Mouse (Mus musculus): Measurements from ENCODE around the gene Acot12. TPM values are rescaled to one million over a fixed set of nuclear protein-coding genes. Genes with fewer than 3 reads are reported as not detected.

Gene Acot12
- total and polyA plus RNA-seq, 2 experiments from 2014 or later = 0.35 to 0.44 TPM

DNA sequence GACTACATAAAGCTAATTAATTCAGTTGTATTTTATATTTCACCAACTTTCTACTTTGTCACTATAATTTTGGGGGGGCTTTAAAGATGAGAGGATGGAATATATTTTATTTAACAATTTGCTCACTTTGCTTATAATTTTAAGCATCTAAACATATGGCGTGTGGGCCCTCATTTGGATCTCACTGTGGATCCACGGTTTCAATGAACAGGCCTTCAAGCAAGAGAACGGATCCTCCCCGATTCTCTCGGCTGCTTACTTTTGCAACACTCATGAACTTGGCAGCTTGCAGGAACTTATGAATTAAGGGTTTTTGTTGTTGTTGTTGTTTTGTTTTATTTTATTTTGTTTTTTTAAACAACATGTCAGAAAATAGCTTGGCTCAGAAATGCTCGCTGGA, 21.8 kb upstream of the Acot12 start:
- no peaks in the 10 kb centered on the region for H3K4me1 ChIP-seq (ENCODE audit: insufficient read depth, low read length)
- no peak overlapping the region for H3K27ac ChIP-seq (ENCODE audit: low read depth, low read length)
- H3K9ac ChIP-seq (replicated peaks; ENCODE audit: low read length, poor library complexity, severe bottlenecking) = no peak overlapping the region
- H3K27me3 ChIP-seq (ENCODE audit: insufficient read depth, low read length) = no peaks in the 10 kb centered on the region
- no peak overlapping the region for H3K4me3 ChIP-seq (ENCODE audit: low read depth, low read length)
- H3K4me2 ChIP-seq (ENCODE audit: low read depth, low read length, poor library complexity, severe bottlenecking) = no peak overlapping the region
- no peak for TF ChIP-seq CTCF (IDR thresholded peaks at IDR 0.05)
- no peaks in the 10 kb centered on the region for H3K9me3 ChIP-seq (ENCODE audit: low read length)
- peaks cover under 1% of the 10 kb centered on the region; the same call in 1 of the 2 replicates for H3K36me3 ChIP-seq (ENCODE audit: insufficient read depth, low read length)
- 94% methylated on average over 6 of the region's 6 CpGs for WGBS
- ATAC-seq (ENCODE audit: low FRiP score) (no peak), DNase-seq (ENCODE audit: low spot score) (no peak)

DNA sequence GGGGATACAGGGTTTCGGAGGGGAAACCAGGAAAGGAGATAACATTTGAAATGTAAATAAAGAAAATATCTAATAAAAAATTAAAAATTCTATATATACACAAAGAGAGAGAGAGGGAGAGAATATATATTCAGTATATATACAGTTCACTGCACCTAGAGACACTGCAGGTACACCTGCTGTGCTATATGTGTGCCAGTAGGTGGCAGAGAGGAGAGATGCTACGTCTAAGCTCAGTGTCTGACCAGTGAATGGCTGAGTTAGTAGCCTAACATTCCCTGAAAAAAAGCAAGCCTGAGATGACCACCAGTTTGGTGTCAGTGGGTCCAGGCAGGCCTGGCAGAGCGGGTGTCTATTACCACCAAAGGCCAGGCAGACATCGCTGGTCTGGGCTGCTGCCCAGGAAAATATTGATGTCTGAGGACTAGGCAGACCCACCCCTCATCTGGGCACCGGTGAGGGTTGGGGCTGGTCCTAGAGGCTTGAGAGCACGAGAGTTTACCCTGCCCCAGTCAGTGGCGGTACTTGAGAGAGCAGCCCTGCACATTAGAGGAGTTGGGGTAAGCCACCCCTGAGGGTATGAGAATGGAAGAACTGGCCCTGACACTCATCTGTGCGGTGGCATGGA, 18.1 kb upstream of the Acot12 start:
- 0 out of 2 replicates have a peak, but pooled peaks have one; percentile 44 for ATAC-seq (ENCODE audit: low FRiP score)
- H3K9me3 ChIP-seq (ENCODE audit: low read length) = no peaks in the 10 kb centered on the region
- no peaks in the 10 kb centered on the region for H3K4me1 ChIP-seq (ENCODE audit: insufficient read depth, low read length)
- no peak overlapping the region for H3K4me2 ChIP-seq (ENCODE audit: low read depth, low read length, poor library complexity, severe bottlenecking)
- no peak for DNase-seq (ENCODE audit: low spot score)
- no peak overlapping the region for H3K9ac ChIP-seq (replicated peaks; ENCODE audit: low read length, poor library complexity, severe bottlenecking)
- no peaks in the 10 kb centered on the region for H3K27me3 ChIP-seq (ENCODE audit: insufficient read depth, low read length)
- no peaks in the 10 kb centered on the region for H3K36me3 ChIP-seq (ENCODE audit: insufficient read depth, low read length)
- no peak overlapping the region for H3K4me3 ChIP-seq (ENCODE audit: low read depth, low read length)
- 70% methylated on average over 8 of the region's 8 CpGs for WGBS
- H3K27ac ChIP-seq (ENCODE audit: low read depth, low read length) = no peak overlapping the region
- TF ChIP-seq CTCF (IDR thresholded peaks at IDR 0.05) = peak; percentile 53

DNA sequence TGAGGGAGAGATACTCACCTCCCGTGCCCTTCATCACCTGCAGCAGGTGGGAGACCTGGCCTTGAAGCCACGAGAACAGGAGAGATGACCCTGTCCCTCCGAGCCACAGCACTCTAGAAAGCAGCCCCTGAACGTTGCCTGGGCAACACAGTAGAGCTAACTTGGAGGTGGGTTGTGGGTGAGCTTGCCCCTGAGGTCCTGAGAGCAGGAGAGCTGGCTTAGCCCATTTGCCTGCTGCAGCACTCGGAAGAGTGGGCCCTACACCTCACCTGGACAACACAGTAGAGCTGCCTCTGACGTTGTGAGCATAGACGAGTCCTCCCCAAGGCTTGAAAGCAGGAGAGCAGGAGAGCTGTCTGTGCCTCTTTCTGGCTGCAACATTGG, 17.6 kb upstream of the Acot12 start:
- Histone ChIP-seq H3K27ac (ENCODE audit: low read depth, low read length) (no peak overlapping the region), H3K27me3 (ENCODE audit: insufficient read depth, low read length) (no peaks in the 10 kb centered on the region), H3K4me2 (ENCODE audit: low read depth, low read length, poor library complexity, severe bottlenecking) (no peak overlapping the region), H3K9me3 (ENCODE audit: low read length) (no peaks in the 10 kb centered on the region), H3K36me3 (ENCODE audit: insufficient read depth, low read length) (no peaks in the 10 kb centered on the region), H3K4me1 (ENCODE audit: insufficient read depth, low read length) (no peaks in the 10 kb centered on the region), H3K9ac (replicated peaks; ENCODE audit: low read length, poor library complexity, severe bottlenecking) (no peak overlapping the region), H3K4me3 (ENCODE audit: low read depth, low read length) (no peak overlapping the region)
- WGBS = 79% methylated on average over 7 of the region's 7 CpGs
- ATAC-seq (ENCODE audit: low FRiP score) (no peak), DNase-seq (ENCODE audit: low spot score) (no peak)
- TF ChIP-seq CTCF (IDR thresholded peaks at IDR 0.05) = no peak

DNA sequence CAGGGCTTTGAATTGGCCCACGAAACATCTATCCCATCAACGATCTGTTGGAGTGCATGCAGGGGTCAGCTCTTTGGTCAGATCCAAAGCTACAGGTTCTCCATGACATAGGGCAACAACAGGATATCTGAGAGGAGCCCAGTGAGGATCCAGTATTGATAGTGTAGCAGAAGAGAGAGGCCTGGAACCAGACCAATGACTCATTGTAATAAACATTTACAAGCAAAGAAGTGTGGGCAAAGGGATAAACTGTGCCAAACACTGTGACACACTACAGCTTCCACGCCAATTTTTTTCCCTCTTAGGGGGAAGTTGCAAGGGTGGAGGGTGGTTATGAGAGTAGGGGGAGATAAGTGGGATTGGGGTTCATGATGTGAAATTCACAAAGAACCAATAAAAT, 17.1 kb upstream of the Acot12 start:
- no peak overlapping the region for H3K9ac ChIP-seq (replicated peaks; ENCODE audit: low read length, poor library complexity, severe bottlenecking)
- 89% methylated on average over 3 of the region's 3 CpGs for WGBS
- H3K4me3 ChIP-seq (ENCODE audit: low read depth, low read length) = no peak overlapping the region
- no peaks in the 10 kb centered on the region for H3K27me3 ChIP-seq (ENCODE audit: insufficient read depth, low read length)
- no peaks in the 10 kb centered on the region for H3K9me3 ChIP-seq (ENCODE audit: low read length)
- H3K4me1 ChIP-seq (ENCODE audit: insufficient read depth, low read length) = no peaks in the 10 kb centered on the region
- ATAC-seq (ENCODE audit: low FRiP score) (0 out of 2 replicates have a peak, but pooled peaks have one; percentile 16), DNase-seq (ENCODE audit: low spot score) (no peak)
- H3K27ac ChIP-seq (ENCODE audit: low read depth, low read length) = no peak overlapping the region
- no peaks in the 10 kb centered on the region for H3K36me3 ChIP-seq (ENCODE audit: insufficient read depth, low read length)
- no peak for TF ChIP-seq CTCF (IDR thresholded peaks at IDR 0.05)
- H3K4me2 ChIP-seq (ENCODE audit: low read depth, low read length, poor library complexity, severe bottlenecking) = no peak overlapping the region

- Histone ChIP-seq H3K27ac (ENCODE audit: low read depth, low read length) (no peak overlapping the region), H3K4me1 (ENCODE audit: insufficient read depth, low read length) (no peaks in the 10 kb centered on the region), H3K9ac (replicated peaks; ENCODE audit: low read length, poor library complexity, severe bottlenecking) (no peak overlapping the region), H3K4me2 (ENCODE audit: low read depth, low read length, poor library complexity, severe bottlenecking) (no peak overlapping the region), H3K36me3 (ENCODE audit: insufficient read depth, low read length) (no peaks in the 10 kb centered on the region), H3K9me3 (ENCODE audit: low read length) (no peaks in the 10 kb centered on the region), H3K27me3 (ENCODE audit: insufficient read depth, low read length) (no peaks in the 10 kb centered on the region), H3K4me3 (ENCODE audit: low read depth, low read length) (no peak overlapping the region)
- ATAC-seq (ENCODE audit: low FRiP score) (no peak), DNase-seq (ENCODE audit: low spot score) (no peak)
- WGBS = 79% methylated on average over 3 of the region's 3 CpGs
- no peak for TF ChIP-seq CTCF (IDR thresholded peaks at IDR 0.05)
Measured at GRCm38 (mm10) chr13:91725130-91725529, 16.2 kb upstream of the Acot12 start.

DNA sequence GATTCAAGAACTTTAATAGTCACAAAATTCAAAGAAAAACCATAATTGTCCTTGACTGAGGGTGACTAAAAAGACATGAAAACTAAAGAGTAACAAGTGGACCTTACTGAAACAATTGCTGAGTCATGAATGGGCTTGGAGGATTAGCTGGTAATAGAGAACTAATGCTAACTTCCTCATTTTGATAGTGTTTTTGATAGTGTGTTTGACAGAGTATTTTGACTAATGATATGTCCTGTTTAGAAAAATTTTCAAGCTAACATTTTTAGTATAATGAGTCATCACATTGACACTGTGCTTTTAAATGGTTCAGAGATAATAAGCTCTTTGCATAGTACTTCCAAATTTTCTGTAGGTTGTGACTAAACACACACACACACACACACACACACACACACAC, 13.4 kb upstream of the Acot12 start:
- Histone ChIP-seq H3K27me3 (ENCODE audit: insufficient read depth, low read length) (no peaks in the 10 kb centered on the region), H3K4me1 (ENCODE audit: insufficient read depth, low read length) (no peaks in the 10 kb centered on the region), H3K4me2 (ENCODE audit: low read depth, low read length, poor library complexity, severe bottlenecking) (no peak overlapping the region), H3K27ac (ENCODE audit: low read depth, low read length) (no peak overlapping the region), H3K9me3 (ENCODE audit: low read length) (no peaks in the 10 kb centered on the region), H3K9ac (replicated peaks; ENCODE audit: low read length, poor library complexity, severe bottlenecking) (no peak overlapping the region), H3K36me3 (ENCODE audit: insufficient read depth, low read length) (no peaks in the 10 kb centered on the region), H3K4me3 (ENCODE audit: low read depth, low read length) (no peak overlapping the region)
- no peak for TF ChIP-seq CTCF (IDR thresholded peaks at IDR 0.05)
- ATAC-seq (ENCODE audit: low FRiP score) (no peak), DNase-seq (ENCODE audit: low spot score) (no peak)

All from midbrain, postnatal 0 days (tissue).